Mouse (Mus musculus) cerebellum, adult 2 months (tissue): ENCODE data around the gene Mfsd12.

Experiments
- CTCF ChIP-seq: fragments of 200-500 bp; IDR thresholded peaks from 2 replicates; pipeline ENCODE4 v1.5.1; 2011; ENCODE audit warnings: low read depth, mild to moderate bottlenecking, control low read depth, low read length, moderate library complexity, borderline replicate concordance; ENCODE audit not compliant: insufficient read depth
- POLR2A ChIP-seq: fragments of 200-500 bp; IDR thresholded peaks from 2 replicates; pipeline ENCODE4 v1.6.1; 2011; ENCODE audit warnings: low read length, control low read depth, borderline replicate concordance; ENCODE audit not compliant: insufficient read depth

GRCm38 (mm10) chr10:81328386-81328785 is 28.9 kb upstream of the Mfsd12 start, which contains the start of gene Tbxa2r:
- TF ChIP-seq CTCF = no peak
- TF ChIP-seq POLR2A = no peak
